ENCODE assay signal across 21 mouse cellular contexts in the genomic region with DNA sequence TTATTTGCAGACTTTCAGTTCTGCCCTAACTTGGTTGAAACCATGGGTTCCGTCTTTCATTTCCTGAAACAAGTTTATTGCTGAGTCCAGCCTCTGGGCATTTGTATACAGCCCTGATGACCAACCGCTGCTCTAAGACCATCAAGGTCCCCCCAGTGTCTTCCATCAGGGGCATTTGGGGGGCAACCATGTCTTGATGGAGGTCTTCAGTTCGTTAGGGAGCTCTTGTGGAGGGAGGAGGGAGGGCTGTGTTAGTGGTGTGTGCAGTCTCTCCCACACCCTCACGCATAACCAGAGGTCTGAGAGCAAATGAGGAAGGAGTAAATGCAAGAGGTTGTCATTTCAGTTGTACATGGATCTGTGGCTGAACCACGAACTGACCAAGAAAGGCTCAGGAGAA. TPM values are rescaled to one million over a fixed set of nuclear protein-coding genes. Genes with fewer than 3 reads are reported as not detected.
DNase-seq lines count a peak whose midpoint lies in the region; ATAC-seq and TF ChIP-seq lines count a peak whose summit lies in the region.
"Had no signal": no experiment of that assay in that cellular context is flagged by ENCODE, and none has a peak within 500 bp of the region (broad histone marks: within the 10 kb centered on the region; RNA-seq: fewer than 3 reads in every experiment).

No protein-coding gene starts in this region.

- H3K36me3 ChIP-seq in heart, adult 2 months (ENCODE audit: control insufficient read depth, insufficient read depth, low read length), result no peaks in the 10 kb centered on the region
- H3K36me3 ChIP-seq in kidney, embryonic 16.5 days (ENCODE audit: insufficient read depth, low read length), result no peaks in the 10 kb centered on the region
- H3K36me3 ChIP-seq: embryonic facial prominence, embryonic 12.5 days; G1E; heart, embryonic 15.5 days; hindbrain, embryonic 13.5 days; neural tube, embryonic 13.5 days had no signal

- TF ChIP-seq CTCF in heart, adult 2 months (IDR thresholded peaks at IDR 0.05), result no peak

- H3K79me2 ChIP-seq in heart, adult 2 months (replicated peaks; ENCODE audit: control insufficient read depth, insufficient read depth, low read length), result no peaks in the 10 kb centered on the region

- H3K9me3 ChIP-seq in kidney, embryonic 16.5 days (ENCODE audit: low read length), result no peaks in the 10 kb centered on the region
- H3K9me3 ChIP-seq: embryonic facial prominence, embryonic 12.5 days; G1E; heart, embryonic 15.5 days; hindbrain, embryonic 13.5 days; neural tube, embryonic 13.5 days had no signal

- 79% methylated on average over 5 of the region's 5 CpGs for WGBS in heart, adult 2 months
- WGBS in kidney, embryonic 16.5 days, result 72% methylated on average over 5 of the region's 5 CpGs

- no peak overlapping the region for H3K27ac ChIP-seq in heart, adult 2 months
- no peak overlapping the region for H3K27ac ChIP-seq in kidney, embryonic 16.5 days (ENCODE audit: low read length)
- H3K27ac ChIP-seq: embryonic facial prominence, embryonic 12.5 days; heart, embryonic 15.5 days; hindbrain, embryonic 13.5 days; neural tube, embryonic 13.5 days had no signal

- H3K27me3 ChIP-seq in heart, adult 2 months (ENCODE audit: control insufficient read depth, insufficient read depth, low read length), result no peaks in the 10 kb centered on the region
- H3K27me3 ChIP-seq in kidney, embryonic 16.5 days (ENCODE audit: insufficient read depth, low read length), result no peaks in the 10 kb centered on the region
- H3K27me3 ChIP-seq: embryonic facial prominence, embryonic 12.5 days; heart, embryonic 15.5 days; hindbrain, embryonic 13.5 days; neural tube, embryonic 13.5 days had no signal

- peak; percentile 92 to 93 for ATAC-seq in hematopoietic stem cell, adult 5-6 weeks (replicated peaks in 1 of 2; ENCODE audit: insufficient read depth in 1 of 2, low FRiP score in 2 of 2, low TSS enrichment in 1 of 2, low read depth in 1 of 2, poor library complexity in 2 of 2, severe bottlenecking in 2 of 2)
- no peak for ATAC-seq in kidney, embryonic 16.5 days (ENCODE audit: low FRiP score, low TSS enrichment)
- ATAC-seq: forebrain, postnatal 0 days; intestine, postnatal 0 days had no signal

- DNase-seq in heart, adult 2 months, result peak; percentile 42 to 45
- DNase-seq in heart, postnatal 4 days, result no peak
- peak; percentile 16 to 37 for DNase-seq in spleen, adult 18-20 months
- no peak for DNase-seq in spleen, adult 12 weeks (ENCODE audit: low spot score)
- DNase-seq in spleen, postnatal 36 days (ENCODE audit: low spot score in 2 of 2), result peak; percentile 40 to 54
- no peak for DNase-seq in frontal cortex, postnatal 25 days (ENCODE audit: low spot score in 2 of 2)
- DNase-seq: adrenal gland, postnatal 10 days; cerebellum, postnatal 25 days; forebrain, postnatal 0 days; kidney, postnatal 14 days; left cerebral cortex, postnatal 4 days; lung, adult 18-20 months; right cerebral cortex, postnatal 4 days had no signal

- TF ChIP-seq EP300 in heart, adult 2 months (IDR thresholded peaks at IDR 0.05; ENCODE audit: insufficient read depth, low read depth, low read length), result no peak

- no peaks in the 10 kb centered on the region for H3K4me1 ChIP-seq in heart, adult 2 months (ENCODE audit: control insufficient read depth, insufficient read depth, low read length)
- no peaks in the 10 kb centered on the region for H3K4me1 ChIP-seq in kidney, embryonic 16.5 days (ENCODE audit: insufficient read depth, low read length)
- H3K4me1 ChIP-seq: embryonic facial prominence, embryonic 12.5 days; heart, embryonic 15.5 days; hindbrain, embryonic 13.5 days; neural tube, embryonic 13.5 days had no signal

- intact Hi-C loops in heart, adult 2 months (cut with DNase I), result no loop called here

- no peak overlapping the region for H3K4me2 ChIP-seq in kidney, embryonic 16.5 days (replicated peaks; ENCODE audit: low read depth, low read length)
- H3K4me2 ChIP-seq: embryonic facial prominence, embryonic 12.5 days; heart, embryonic 15.5 days; hindbrain, embryonic 13.5 days; neural tube, embryonic 13.5 days had no signal

- H3K4me3 ChIP-seq in heart, adult 2 months, result no peak overlapping the region
- no peak overlapping the region for H3K4me3 ChIP-seq in kidney, embryonic 16.5 days (ENCODE audit: low read length)
- H3K4me3 ChIP-seq: embryonic facial prominence, embryonic 12.5 days; heart, embryonic 15.5 days; hindbrain, embryonic 13.5 days; neural tube, embryonic 13.5 days had no signal

- H3K9ac ChIP-seq in heart, adult 2 months (ENCODE audit: low read depth, low read length), result no peak overlapping the region
- no peak overlapping the region for H3K9ac ChIP-seq in kidney, embryonic 16.5 days (replicated peaks; ENCODE audit: low read length)
- H3K9ac ChIP-seq: embryonic facial prominence, embryonic 12.5 days; forebrain, postnatal 0 days; heart, embryonic 15.5 days; hindbrain, embryonic 13.5 days; neural tube, embryonic 13.5 days had no signal

- TF ChIP-seq POLR2A in heart, adult 2 months (IDR thresholded peaks at IDR 0.05; ENCODE audit: insufficient read depth, low read depth, low read length), result no peak

RNA-seq across cellular contexts. Expression of gene Klf6, which starts 26.9 kb away (rescaled TPM):
- total RNA-seq in heart, adult 2 months (2021), result 10 to 100 TPM; 51.8 to 55.8 TPM
- 13.7 and 23.1 TPM in 2 replicates for polyA plus RNA-seq in heart, adult 2 months (2012; rRNA removed)
- 10 to 100 TPM; 62.0 to 68.7 TPM for total RNA-seq in heart, postnatal 4 days (2021)
- 269 and 295 TPM in 2 replicates for total RNA-seq in hematopoietic stem cell, adult 5-6 weeks (2017)
- 57.3 and 65.4 TPM in 2 replicates for polyA plus RNA-seq in kidney, embryonic 16.5 days (2015; fragmentation: Nextera tagmentation; extraction: Ambion mirVana)

Comparison
In these comparisons a context has a peak if more than half of its experiments do, and no peak if none do; other contexts are left out.
1. DNase-seq: peak in heart, adult 2 months (2 of 2), spleen, adult 18-20 months (2 of 2) and spleen, postnatal 36 days (2 of 2); none in heart, postnatal 4 days (single experiment), spleen, adult 12 weeks (single experiment) and frontal cortex, postnatal 25 days (0 of 2).